Mouse (Mus musculus) bone marrow, adult 2 months (tissue): ENCODE data around the gene Naa80.
A peak's percentile ranks its signal among the peaks of the same experiment; 100 is the strongest.

ENCODE experiments used
- CTCF ChIP-seq: fragments of 200-500 bp; IDR thresholded peaks from 2 replicates; pipeline ENCODE4 v1.5.1; 2011; ENCODE audit warnings: low read length, control low read depth; ENCODE audit not compliant: control insufficient read depth, insufficient read depth
- POLR2A ChIP-seq: fragments of 200-500 bp; IDR thresholded peaks from 2 replicates; pipeline ENCODE4 v1.6.1; 2011; ENCODE audit warnings: low read depth, mild to moderate bottlenecking, control low read depth, low read length, borderline replicate concordance; ENCODE audit not compliant: control insufficient read depth

DNA sequence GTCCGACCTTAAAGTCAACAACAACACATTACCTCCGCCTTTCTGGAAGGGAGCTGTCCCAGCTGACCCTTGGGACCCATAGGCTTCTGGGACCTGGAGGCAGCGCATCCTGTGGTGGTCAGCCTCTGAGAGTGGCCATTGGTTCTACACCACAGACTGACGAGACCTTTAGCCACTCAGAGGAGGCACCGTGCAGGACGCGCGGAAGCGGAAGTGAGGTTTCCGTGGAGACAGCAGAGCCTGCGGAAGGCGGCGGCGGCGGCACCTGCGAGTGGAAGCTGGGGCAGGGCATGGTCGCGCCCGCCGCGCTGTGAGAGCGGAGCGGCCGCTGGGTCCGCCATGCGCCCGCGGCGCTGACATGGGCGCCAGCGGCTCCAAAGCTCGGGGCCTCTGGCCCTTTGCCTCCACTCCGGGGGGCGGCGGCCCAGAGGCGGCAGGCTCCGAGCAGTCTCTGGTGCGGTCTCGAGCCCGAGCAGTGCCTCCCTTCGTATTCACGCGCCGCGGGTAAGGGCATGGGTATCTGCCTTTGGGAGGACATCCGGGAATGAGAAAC, 15.6 kb upstream of the Naa80 start, which contains the start of gene Tusc2:
- TF ChIP-seq CTCF: no peak
- peak; percentile 74; the same call in 1 of the 2 replicates for TF ChIP-seq POLR2A
